Comparison of ENCODE assay signal across 21 mouse cellular contexts in genomic region chr1:173349192-173349591, GRCm38 (mm10). TPM values are rescaled to one million over a fixed set of nuclear protein-coding genes. Genes with fewer than 3 reads are reported as not detected.
DNase-seq lines count a peak whose midpoint lies in the region; ATAC-seq and TF ChIP-seq lines count a peak whose summit lies in the region.
"Had no signal": no experiment of that assay in that cellular context is flagged by ENCODE, and none has a peak within 500 bp of the region (broad histone marks: within the 10 kb centered on the region; RNA-seq: fewer than 3 reads in every experiment).

No protein-coding gene starts in this region.

- H3K4me2 ChIP-seq in liver, embryonic 14.5 days (ENCODE audit: low read depth), result peak overlapping the region; percentile 86
- no peak overlapping the region for H3K4me2 ChIP-seq in liver, embryonic 11.5 days

- no peak for DNase-seq in heart, embryonic 10.5 days (ENCODE audit: low spot score)
- DNase-seq in heart, adult 9 months (ENCODE audit: low spot score in 2 of 2), result no peak
- DNase-seq in liver, embryonic 14.5 days (ENCODE audit: low read depth in 3 of 3, low spot score in 3 of 3), result no peak
- DNase-seq in liver, embryonic 11.5 days (ENCODE audit: low spot score), result no peak
- peak; percentile 40 for DNase-seq in ES-CJ7 (ENCODE audit: low read depth, low spot score)
- DNase-seq in adrenal gland, adult 18-20 months (ENCODE audit: low spot score in 2 of 2), result no peak
- no peak for DNase-seq in cerebellum, adult 11 months
- DNase-seq: kidney, adult 11 months; layer of hippocampus, adult 9-11 months; lung, adult 2 months; right cerebral cortex, postnatal 25 days; thymus, postnatal 14 days had no signal

- no peaks in the 10 kb centered on the region for H3K36me3 ChIP-seq in heart, embryonic 10.5 days
- no peaks in the 10 kb centered on the region; the same call in 1 of the 2 replicates for H3K36me3 ChIP-seq in liver, embryonic 14.5 days (replicated peaks; ENCODE audit: control insufficient read depth, insufficient read depth, low read depth)
- H3K36me3 ChIP-seq in liver, embryonic 11.5 days (ENCODE audit: control insufficient read depth, insufficient read depth, low read length), result no peaks in the 10 kb centered on the region
- H3K36me3 ChIP-seq: heart, embryonic 15.5 days; limb, embryonic 10.5 days; limb, embryonic 15.5 days had no signal

- peak overlapping the region; percentile 67; the same call in 1 of the 2 replicates for H3K27ac ChIP-seq in heart, embryonic 10.5 days
- H3K27ac ChIP-seq in liver, embryonic 14.5 days, result no peak overlapping the region
- no peak overlapping the region for H3K27ac ChIP-seq in liver, embryonic 11.5 days (ENCODE audit: low read depth, low read length)
- H3K27ac ChIP-seq: heart, adult 2 months; heart, embryonic 15.5 days; hindbrain, embryonic 14.5 days; limb, embryonic 15.5 days; macrophage had no signal

- H3K9me3 ChIP-seq in heart, embryonic 10.5 days, result no peaks in the 10 kb centered on the region
- no peaks in the 10 kb centered on the region for H3K9me3 ChIP-seq in liver, embryonic 14.5 days (ENCODE audit: control insufficient read depth, low read length)
- no peaks in the 10 kb centered on the region for H3K9me3 ChIP-seq in liver, embryonic 11.5 days (ENCODE audit: control insufficient read depth, low read length)
- H3K9me3 ChIP-seq: heart, embryonic 15.5 days; limb, embryonic 10.5 days; limb, embryonic 15.5 days had no signal

- 61% methylated on average over 5 of the region's 5 CpGs for WGBS in heart, embryonic 10.5 days
- 47% methylated on average over 5 of the region's 5 CpGs for WGBS in liver, embryonic 14.5 days (ENCODE audit: insufficient replicate concordance)
- 61% methylated on average over 5 of the region's 5 CpGs for WGBS in liver, embryonic 11.5 days

- no peak for TF ChIP-seq CTCF in liver, embryonic 14.5 days (IDR thresholded peaks at IDR 0.05; ENCODE audit: low read depth)

- H3K4me1 ChIP-seq in heart, embryonic 10.5 days, result peaks cover 29% of the 10 kb centered on the region
- peaks cover 21 to 36% of the 10 kb centered on the region in 2 experiments for H3K4me1 ChIP-seq in liver, embryonic 14.5 days (replicated peaks; ENCODE audit: control insufficient read depth in 2 of 2, insufficient read depth in 2 of 2, low read length in 1 of 2)
- H3K4me1 ChIP-seq in liver, embryonic 11.5 days (replicated peaks; ENCODE audit: control insufficient read depth, insufficient read depth, low read length), result peaks cover 8% of the 10 kb centered on the region; the same call in 1 of the 2 replicates

- no peak for TF ChIP-seq EP300 in liver, embryonic 14.5 days (IDR thresholded peaks at IDR 0.05; ENCODE audit: low read depth)

- ATAC-seq in liver, embryonic 14.5 days (ENCODE audit: insufficient read depth), result no peak
- ATAC-seq in liver, embryonic 11.5 days (replicated peaks; ENCODE audit: low FRiP score), result no peak

- H3K4me3 ChIP-seq in heart, embryonic 10.5 days, result no peak overlapping the region
- H3K4me3 ChIP-seq in liver, embryonic 14.5 days (ENCODE audit: insufficient read depth in 1 of 2, low read depth in 2 of 2, low read length in 2 of 2), result no peak overlapping the region
- H3K4me3 ChIP-seq in liver, embryonic 11.5 days (ENCODE audit: low read depth, low read length), result no peak overlapping the region
- H3K4me3 ChIP-seq: heart, adult 2 months; limb, embryonic 15.5 days had no signal

- no peak overlapping the region for H3K9ac ChIP-seq in liver, embryonic 14.5 days (replicated peaks)
- H3K9ac ChIP-seq in liver, embryonic 11.5 days (ENCODE audit: low read depth, low read length), result no peak overlapping the region
- H3K9ac ChIP-seq: forebrain, postnatal 0 days; heart, embryonic 15.5 days; hindbrain, embryonic 14.5 days; limb, embryonic 15.5 days had no signal

- no peaks in the 10 kb centered on the region for H3K27me3 ChIP-seq in heart, embryonic 10.5 days (ENCODE audit: insufficient read depth, poor library complexity, severe bottlenecking)
- H3K27me3 ChIP-seq in liver, embryonic 14.5 days (ENCODE audit: control insufficient read depth, insufficient read depth, low read length), result no peaks in the 10 kb centered on the region
- no peaks in the 10 kb centered on the region for H3K27me3 ChIP-seq in liver, embryonic 11.5 days (replicated peaks; ENCODE audit: control insufficient read depth, insufficient read depth, low read length)
- H3K27me3 ChIP-seq: heart, embryonic 15.5 days; limb, embryonic 15.5 days had no signal

RNA-seq across cellular contexts. Expression of gene Aim2, which starts 1.5 kb away (rescaled TPM):
- 1.3 and 1.5 TPM in 2 replicates for polyA plus RNA-seq in heart, embryonic 10.5 days (2016; fragmentation: Nextera tagmentation; extraction: Ambion mirVana)
- 3.2 and 4.4 TPM in 2 replicates for polyA plus RNA-seq in liver, embryonic 14.5 days (2012; rRNA removed)
- polyA plus RNA-seq in liver, embryonic 14.5 days (2014; fragmentation: Nextera tagmentation; extraction: Ambion mirVana), result 1.7 and 3.3 TPM in 2 replicates
- polyA plus RNA-seq in liver, embryonic 11.5 days (2014; fragmentation: Nextera tagmentation; extraction: Ambion mirVana), result 1.1 and 3.2 TPM in 2 replicates
- total RNA-seq in adrenal gland, adult 18-20 months (2021), result 1 to 10 TPM; 1.1 to 2.0 TPM

RNA-seq across cellular contexts. Expression of gene Ackr1, which starts 15.6 kb away (rescaled TPM):
- 1.8 and 1.9 TPM in 2 replicates for polyA plus RNA-seq in heart, embryonic 10.5 days (2016; fragmentation: Nextera tagmentation; extraction: Ambion mirVana)
- 53.0 and 70.6 TPM in 2 replicates for polyA plus RNA-seq in liver, embryonic 14.5 days (2012; rRNA removed)
- 76.9 and 84.9 TPM in 2 replicates for polyA plus RNA-seq in liver, embryonic 14.5 days (2014; fragmentation: Nextera tagmentation; extraction: Ambion mirVana)
- 15.0 and 16.5 TPM in 2 replicates for polyA plus RNA-seq in liver, embryonic 11.5 days (2014; fragmentation: Nextera tagmentation; extraction: Ambion mirVana)
- total RNA-seq in adrenal gland, adult 18-20 months (2021), result 1 to 10 TPM in 1 of 2 experiments, under 1 TPM in 1; 0.63 to 2.0 TPM
- total RNA-seq: neutrophil, adult 5-6 weeks had no signal
- polyA plus RNA-seq: macrophage had no signal

RNA-seq across cellular contexts. Expression of gene Cadm3, which starts 18.3 kb away (rescaled TPM):
- 1.2 and 1.3 TPM in 2 replicates for polyA plus RNA-seq in heart, embryonic 10.5 days (2016; fragmentation: Nextera tagmentation; extraction: Ambion mirVana)
- 0.42 and 0.44 TPM in 2 replicates for polyA plus RNA-seq in liver, embryonic 14.5 days (2012; rRNA removed)
- polyA plus RNA-seq in liver, embryonic 14.5 days (2014; fragmentation: Nextera tagmentation; extraction: Ambion mirVana), result 0.87 and 0.89 TPM in 2 replicates
- polyA plus RNA-seq in liver, embryonic 11.5 days (2014; fragmentation: Nextera tagmentation; extraction: Ambion mirVana), result 1.1 and 1.5 TPM in 2 replicates
- 1 to 10 TPM; 4.0 to 8.9 TPM for total RNA-seq in adrenal gland, adult 18-20 months (2021)
- total RNA-seq: megakaryocyte-erythroid progenitor cell, adult 5-6 weeks; neutrophil, adult 5-6 weeks had no signal
- polyA plus RNA-seq: macrophage had no signal
